Mouse (Mus musculus) small intestine, adult 2 months (tissue): ENCODE data around the gene Foxj2.

Experiments
- CTCF ChIP-seq: fragments of 200-500 bp; IDR thresholded peaks from 2 replicates; pipeline ENCODE4 v1.5.1; 2012; ENCODE audit warnings: low read depth, mild to moderate bottlenecking, control low read depth, inconsistent platforms, low read length, moderate library complexity, mixed read lengths; ENCODE audit not compliant: insufficient replicate concordance, insufficient read length; ENCODE audit errors: extremely low read depth
- POLR2A ChIP-seq: fragments of 200-500 bp; IDR thresholded peaks from 2 replicates; pipeline ENCODE4 v1.6.1; 2012; ENCODE audit warnings: low read depth, mild to moderate bottlenecking, control low read depth, inconsistent platforms, low read length, moderate library complexity

GRCm38 (mm10) chr6:122892442-122893049 lies 72.8 kb downstream of the Foxj2 start:
- TF ChIP-seq CTCF (peak; percentile 64; the same call in 1 of the 2 replicates), POLR2A (no peak)
